Mouse (Mus musculus) 3134 (cell line): ENCODE data around the gene Zfp663.

ENCODE experiments used
- DNase-seq: peaks from one replicate; pipeline ENCODE4 v3.0.0-alpha.2; 2011; ENCODE audit warnings: low spot score; ENCODE audit not compliant: insufficient read length; ENCODE audit errors: extremely low read depth

Gene Zfp663

DNA sequence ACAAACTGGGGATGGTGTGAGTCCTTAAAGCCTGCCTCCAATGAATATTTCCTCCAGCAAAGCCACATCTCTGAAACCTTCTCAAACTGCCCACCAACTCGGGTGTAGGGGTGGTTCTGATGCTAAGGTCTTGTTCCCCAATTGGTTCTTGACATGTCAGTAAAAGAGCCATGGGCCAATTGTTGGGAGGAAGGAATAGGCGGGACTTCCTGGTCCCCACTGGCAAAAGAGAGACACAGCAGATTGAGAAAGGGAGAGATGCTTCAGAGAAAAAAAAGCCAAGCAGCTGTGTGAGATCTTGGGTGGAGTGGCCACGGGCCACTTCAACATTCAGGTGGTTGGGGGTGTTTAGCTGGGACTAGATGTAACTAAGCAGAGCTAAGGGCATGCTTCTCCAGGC lies 2.5 kb upstream of the Zfp663 start:
- peak; percentile 38 for DNase-seq

DNA sequence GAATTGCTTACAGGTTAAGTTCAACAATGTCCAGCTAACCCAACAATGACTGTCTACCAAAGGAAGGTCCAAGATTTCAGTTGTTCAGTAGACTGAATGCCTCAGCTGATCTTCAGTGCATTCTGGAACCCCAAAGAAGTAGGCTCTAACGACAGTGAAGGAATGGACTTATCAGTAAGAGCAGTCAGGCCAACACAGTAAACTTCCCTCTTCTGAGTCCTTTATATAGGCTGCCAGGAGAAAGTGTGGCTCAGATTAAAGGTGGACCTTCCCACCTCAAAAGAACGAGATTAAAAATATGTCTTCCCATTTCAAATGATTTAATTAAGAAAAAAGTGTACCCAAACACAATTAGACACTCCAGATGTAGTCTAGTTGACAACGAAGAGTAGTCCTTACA lies 1.8 kb upstream of the Zfp663 start:
- DNase-seq: no peak

DNA sequence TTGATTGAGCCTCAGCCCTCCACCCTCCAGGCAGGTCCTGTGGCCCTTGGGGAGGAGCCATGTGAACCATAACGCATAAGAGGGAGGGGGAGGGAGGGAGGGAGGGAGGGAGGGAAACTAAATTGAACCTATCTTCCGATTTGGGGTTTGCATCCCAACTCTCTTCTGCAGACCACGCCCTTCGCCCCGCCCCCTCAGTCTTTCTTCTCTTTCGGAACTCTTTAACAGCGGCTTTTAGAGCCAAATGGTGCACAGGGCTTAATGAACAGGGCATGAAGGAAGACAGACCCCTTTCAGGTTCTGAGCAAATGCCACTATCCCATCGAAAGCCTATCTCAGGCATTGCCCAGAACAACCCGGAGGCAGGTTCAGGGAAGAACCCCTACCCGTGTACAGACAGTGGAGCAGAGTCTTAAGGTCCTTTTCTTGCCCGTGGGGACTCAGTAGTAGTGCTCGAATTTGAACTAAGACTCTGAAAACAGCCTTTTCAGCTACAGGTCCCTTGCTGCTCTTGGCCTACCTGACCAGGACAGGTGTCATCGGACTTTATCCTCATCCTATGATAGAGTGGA lies 575 bp downstream of the Zfp663 start:
- no peak for DNase-seq

DNA sequence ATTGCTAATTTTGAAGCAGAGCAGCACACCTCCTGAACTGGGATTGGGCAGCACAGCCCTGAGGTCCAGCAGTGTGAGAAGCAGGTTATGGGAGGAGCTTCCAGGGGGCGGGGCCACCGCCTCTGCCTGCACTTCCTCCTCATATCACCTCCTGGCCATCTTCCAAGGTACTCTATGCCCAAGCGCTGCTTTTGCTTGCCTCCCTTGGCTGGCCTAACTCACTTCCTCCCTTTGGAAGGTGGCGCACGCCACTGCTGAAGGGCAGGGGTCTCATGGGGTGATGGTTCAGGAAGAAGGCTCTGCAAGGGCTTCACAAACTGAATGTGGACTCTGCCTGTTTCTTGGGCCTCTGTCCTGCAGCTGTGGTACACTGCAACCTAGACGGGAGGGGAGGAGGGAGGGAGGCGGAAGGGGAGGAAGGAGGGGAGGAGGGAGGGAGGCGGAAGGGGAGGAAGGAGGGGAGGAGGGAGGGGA lies 1.4 kb downstream of the Zfp663 start:
- peak; percentile 58 for DNase-seq

DNA sequence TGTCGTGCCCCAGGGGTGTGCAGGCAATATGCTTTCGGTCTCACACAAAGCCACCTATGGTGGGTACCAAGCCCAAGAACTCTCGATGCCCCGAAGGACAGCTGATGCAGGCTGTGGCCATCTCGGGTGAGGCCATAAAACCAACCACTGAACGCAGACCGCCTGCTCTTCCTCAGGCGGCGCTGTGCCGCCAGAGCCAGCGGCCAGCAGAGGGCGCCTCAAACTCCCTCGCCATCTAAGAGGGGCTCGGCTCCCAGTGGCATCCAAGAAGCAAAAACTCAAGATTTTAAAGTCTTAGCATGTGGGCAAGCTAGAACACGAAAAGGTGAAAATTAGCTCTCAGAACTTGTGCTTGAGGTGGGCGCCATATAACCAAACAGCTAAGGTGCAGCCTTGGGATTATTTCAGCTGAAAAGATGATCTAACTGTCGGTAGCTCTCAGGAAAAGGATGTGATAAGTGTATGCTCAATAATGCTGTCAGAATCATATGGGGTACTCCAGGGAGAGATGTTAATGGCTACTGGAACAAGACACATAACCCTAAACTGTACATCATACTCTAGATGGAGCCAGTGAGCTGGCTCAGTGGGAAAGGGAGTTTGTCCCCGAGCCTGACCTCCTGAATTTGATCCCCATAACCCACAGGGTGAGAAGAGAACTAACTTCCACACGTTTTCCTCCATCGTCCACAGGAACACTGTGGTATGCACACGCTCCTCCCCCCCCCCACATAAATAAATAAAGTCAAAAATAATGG lies 4.0 kb downstream of the Zfp663 start:
- DNase-seq: no peak

DNA sequence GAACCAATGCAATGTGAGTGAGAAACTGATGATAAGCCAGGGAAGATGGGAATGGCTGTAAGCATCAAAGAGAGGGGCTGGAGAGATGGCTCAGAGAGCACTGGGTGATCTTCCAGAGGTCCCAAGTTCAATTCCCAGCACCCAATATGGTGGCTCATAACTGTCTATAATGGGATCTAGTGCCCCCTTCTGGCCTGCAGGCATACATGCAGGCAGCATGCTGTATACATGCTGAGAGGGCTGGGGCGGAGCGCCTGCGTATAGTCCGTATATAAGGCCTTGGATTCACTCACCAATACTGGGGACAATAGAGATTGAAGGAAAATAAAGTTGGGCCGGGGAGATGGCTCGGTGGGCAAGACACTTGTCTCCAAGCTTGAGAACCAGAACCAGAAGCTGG lies 5.2 kb downstream of the Zfp663 start:
- no peak for DNase-seq

DNA sequence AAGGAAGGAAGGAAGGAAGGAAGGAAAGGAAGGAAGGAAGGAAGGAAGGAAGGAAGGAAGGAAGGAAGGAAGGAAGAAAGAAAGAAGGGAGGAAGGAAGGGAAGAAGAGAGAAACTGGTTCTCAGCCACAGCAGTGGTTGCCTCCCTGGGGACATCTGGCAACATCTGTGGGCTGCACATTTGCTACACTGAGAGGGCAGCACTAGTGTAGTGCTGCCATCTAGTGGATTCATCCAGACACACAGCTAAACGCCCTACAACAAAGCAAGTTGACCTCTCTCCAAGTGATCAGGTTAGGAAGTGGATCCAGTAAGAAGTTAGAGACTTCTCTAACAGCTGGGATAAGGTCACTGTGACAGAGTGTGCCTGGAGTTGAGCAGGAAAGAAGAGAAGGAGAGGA lies 7.7 kb downstream of the Zfp663 start:
- no peak for DNase-seq

DNA sequence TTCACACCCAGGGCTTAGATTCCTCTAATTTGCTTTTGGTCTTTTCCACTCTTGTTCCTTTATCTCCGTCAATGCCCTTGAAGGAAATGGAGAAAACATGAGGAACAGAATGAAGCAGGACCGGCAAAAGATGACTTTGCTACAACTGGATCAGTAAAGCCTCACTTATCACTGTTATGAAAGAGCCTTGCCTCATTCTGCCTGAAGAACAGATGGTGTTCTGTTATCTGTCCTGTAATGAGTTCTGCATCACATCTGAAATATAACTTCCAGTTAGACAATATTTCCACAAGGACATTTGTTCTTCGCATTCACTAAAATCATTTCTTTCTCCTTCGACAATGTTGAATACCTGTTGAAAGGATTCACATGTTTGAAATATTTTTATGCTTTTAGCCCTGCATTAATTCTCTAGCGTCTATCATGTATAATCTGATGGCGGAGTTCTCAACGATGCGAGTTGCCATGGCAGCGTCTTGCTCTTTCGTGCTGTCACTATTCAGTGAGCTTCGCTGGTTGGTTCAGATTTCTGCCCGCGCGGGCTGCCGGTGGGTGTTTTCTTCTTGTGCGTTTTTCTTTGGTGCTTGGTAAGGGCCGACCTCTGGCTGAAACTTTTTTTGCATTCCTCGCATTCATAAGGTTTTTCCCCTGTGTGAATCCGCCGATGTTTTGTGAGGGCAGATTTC lies 16.6 kb downstream of the Zfp663 start:
- DNase-seq: no peak

DNA sequence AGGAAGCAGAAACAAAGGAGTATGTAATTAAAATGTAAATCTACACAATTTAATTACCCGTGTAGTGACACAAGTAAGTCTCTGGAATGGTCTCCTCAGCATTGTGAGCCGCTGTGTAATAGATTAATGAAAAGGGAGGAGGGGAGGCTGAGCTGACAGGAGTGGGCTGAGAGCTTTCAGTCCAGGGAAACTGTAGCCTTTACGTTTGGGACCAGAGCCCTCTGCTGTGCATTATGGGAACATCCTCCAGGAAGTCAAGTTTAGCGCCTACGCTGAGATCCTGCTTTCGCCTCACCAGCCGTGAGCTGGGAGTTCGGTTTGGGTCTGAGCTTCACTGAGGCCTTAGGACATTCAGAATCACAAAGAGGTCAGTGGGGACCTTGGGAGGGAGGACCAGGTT lies 19.1 kb downstream of the Zfp663 start:
- DNase-seq: no peak

DNA sequence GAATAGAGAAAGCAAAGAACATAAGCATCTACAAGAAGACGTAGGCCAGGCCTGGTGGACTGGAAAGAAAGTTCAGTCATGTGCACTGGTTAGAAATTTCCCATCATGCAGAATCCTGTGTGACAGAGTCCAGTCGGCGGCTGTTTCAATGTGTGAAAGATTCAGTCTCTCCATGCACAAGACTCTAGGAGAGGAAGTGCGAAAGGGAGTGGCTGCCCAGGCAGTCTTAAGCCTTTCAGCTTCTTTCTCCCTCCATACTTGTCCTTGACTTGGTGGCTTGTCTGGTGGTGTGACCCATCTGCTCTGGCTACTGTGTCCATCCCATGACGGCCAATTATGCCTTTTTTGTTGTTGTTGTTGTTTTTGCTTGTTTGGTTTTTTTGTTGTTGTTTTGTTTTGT lies 22.3 kb downstream of the Zfp663 start:
- DNase-seq: no peak

DNA sequence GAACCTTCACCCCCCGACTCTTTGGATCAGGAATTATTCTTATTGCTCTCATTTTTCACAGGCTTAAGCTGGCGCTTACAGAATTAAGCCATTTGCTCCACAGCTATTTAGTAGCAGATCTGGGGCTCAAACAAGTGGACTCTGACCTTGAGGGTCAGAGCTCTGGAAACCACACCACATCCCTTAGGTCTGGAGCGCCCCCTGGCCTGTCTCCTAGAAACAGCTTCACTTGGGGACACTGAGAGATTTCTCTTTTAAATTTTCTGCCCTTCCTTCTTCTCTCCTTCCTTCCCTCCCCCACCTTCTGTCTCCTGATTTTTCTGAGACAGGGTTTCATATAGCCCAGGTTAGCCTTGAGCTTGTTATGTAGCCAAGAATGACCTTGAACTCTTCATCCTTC lies 31.3 kb downstream of the Zfp663 start:
- DNase-seq: no peak

DNA sequence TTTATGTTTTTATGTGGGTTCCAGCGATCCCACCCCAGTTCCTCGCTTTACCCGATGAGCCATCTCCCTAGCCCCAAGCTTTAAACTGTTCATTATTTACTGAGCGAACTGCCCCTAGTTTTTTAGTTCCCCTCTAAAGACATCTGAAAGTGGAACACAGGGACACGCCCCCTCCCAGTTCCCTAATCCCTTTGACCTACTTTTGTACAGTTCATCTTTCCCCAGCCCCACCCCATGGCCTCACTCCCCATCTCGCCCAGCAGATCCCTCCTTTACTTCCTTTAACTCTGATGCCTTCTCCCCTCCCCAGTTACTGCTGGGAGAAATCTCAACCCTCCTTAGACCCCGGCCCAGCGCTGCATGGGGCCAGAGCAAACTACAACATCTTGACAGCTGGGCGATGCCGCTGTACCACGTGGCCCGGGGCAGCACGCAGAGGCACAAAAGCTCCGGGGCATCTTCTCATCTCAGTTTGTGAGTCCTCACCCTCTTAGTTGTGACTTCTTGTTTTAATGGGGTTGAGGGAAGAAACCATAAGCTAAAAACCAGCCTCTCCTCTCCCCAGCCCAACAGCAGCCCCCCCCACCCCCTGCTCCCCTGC lies 35.8 kb downstream of the Zfp663 start:
- no peak for DNase-seq

DNA sequence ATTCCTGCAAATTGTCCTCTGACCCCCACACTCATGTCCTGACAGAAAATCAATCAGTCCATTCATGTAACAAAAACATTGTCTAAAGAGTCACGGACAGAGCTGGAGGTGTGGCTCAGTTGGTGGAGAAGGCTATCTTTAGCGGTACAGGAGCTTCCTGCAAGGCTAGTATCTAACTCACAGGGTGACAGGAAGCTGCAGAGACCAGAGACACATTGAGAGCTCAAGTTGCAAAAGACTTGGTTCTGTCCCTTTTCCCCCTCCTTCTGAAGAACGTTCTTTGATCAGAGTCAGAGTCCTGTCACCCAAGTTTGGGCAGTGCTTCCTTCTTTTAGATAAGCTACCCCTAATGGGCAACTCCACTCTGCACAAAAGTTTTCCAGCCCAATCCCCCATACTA lies 38.8 kb downstream of the Zfp663 start:
- no peak for DNase-seq

DNA sequence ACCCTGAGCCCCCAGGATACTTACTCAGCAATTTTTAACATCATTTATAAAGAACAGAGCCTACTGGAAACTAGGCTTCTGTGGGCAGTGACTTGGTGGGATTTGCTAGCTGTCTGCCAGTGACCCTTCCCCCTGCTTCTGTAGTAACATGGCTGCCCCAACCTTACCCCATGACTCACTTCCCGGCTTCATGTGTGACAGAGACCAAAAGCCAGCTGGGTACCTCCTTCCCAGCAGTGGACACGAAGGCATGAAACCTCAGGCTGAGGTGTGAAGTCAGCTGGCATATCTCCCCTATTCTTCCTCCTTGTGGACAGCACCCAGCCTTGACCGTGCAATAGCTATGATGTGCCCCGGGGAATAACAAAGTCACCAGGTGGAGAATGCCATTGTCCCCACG lies 39.8 kb downstream of the Zfp663 start:
- DNase-seq: no peak

DNA sequence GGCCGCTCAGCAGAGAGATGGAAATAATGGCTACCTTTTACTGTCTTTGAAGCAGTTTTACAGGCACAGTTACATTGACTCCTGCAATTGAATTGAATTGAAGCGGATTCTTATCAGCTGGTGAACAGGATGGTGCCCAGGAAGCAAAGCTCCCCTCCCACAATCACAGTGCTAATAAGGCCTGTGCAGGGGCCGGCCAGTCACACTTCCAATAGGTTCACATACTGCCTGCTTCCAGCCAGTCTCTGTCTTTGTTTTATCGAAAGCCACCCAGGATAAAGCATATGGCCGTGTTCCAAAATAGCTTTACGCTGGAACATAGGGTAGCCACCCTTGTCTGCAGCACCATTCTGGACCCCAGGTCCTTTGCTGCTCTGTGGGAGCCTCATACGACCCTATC lies 41.1 kb downstream of the Zfp663 start:
- no peak for DNase-seq

DNA sequence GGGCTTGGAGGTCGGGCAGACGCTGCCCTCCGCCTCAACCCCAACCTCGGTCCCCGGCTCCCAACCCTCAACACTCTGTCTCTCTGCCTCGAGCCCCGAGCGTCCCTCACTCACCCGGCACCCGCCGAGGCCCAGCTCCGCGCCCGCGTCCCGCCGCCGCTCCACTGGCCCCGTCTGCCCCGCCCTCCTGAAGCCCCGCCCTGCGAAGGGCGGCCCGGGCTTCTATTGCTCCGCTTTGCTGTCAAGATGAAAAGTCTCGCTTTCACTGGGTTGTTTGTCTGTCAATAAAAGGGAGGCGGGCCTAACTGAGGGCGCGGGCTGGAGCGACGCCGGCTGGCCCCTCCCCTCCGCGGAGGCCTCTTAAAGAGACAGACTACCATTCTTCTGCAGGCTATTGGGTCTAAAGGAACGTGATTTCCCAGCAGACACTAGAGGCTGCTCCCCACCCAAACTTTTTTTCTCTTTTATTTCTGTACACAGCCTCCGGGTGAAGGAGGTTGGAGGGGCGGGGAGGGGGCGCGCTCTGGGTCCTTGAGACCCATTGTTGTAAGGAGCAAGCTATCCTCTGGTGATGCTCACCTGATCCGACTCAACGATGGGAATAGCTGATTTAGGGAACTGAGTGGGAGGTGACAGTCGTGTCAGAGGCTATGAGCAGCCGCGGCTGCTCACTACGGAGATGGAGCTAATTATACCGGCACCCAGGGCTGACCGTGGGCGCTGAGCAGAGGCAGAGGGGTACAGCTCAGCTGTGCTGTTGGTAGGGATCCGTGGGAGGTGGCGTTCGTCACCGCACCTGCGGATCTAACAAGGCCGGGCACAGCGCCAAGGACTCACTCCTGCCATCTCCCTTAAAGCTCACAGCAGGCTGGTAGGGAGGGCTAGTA lies 42.0 kb downstream of the Zfp663 start, which contains the start of gene Elmo2:
Gene Elmo2, minus strand, starts transcription at position 176 of the 887 bp plus-strand sequence.
- peak; percentile 99 for DNase-seq

DNA sequence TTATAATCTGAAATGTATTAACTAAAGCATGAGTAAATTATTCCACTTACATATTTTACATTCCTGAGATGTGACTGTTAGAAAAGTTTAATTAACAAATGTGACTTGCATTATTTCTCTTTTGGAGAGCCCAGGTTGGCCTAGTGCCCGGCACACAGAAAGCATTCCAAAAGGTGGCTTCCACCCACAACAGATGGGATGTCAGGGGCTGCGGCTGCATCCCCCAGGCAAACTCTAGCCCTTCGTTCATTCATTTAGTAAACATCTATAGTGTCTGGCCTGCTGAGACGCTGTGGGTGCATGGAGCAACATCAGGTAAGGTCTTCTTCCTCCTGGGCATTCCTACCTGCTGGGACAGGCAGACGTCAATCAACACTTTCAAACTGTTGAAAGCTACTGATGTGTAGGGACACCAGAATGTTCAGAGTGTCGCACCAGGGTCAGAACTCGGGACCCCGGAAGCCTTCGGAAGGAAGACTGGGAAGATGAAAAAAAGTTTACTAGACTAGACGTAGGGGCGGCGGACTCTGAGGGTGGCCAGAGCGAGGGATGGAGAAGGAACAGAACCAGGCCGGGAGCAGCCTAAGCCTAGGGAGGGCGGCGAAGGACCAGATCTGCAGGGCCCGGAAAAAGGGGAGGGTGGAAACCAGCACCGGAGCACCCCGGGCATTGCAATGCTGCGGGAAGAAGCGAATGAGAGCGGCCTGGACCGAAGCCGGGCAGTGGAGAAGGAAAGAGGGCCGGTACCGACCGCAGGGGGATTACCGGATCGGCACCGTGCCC lies 42.8 kb downstream of the Zfp663 start:
- no peak for DNase-seq

DNA sequence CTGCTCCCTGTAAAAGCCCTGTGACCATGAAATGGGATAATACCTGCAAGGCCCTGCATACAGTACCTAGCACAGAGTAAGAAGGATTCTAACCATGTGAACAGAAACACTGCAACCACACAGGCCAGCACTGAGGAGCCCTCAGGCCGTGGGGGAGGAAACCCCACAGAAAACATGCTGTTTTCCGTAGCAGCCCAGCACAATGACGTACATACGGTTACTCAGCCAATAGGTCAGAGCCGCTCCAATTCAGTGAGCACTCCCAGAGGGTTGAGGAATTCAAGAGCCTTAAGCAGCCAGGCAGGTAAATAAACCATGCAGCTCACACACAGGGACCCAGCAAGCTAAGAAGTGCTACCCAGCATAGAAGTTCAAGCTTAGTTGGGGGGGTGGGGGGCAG lies 44.6 kb downstream of the Zfp663 start:
- no peak for DNase-seq

DNA sequence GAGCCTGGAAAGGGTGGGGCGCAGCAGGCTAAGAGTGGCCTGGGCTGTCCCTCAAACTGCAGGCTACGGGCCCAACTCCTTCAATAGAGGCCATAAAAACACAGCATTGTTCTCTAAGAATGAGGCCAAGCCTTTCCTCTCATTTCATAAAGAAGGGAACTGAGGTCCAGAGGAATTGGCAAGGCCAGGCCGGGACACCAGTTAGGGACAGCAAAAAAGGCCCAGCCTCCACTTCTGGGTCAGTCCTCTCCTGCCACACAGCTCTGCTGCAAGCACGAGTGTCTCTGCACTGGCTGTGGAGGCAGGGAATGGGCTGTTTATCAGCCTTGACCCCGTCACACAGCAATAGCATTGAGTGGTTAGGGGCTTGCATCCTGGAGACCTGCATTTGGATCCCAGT lies 45.0 kb downstream of the Zfp663 start:
- no peak for DNase-seq
